Mouse (Mus musculus) stomach, embryonic 16.5 days (tissue): ENCODE data around the gene Cnot11. TPM values are rescaled to one million over a fixed set of nuclear protein-coding genes. Genes with fewer than 3 reads are reported as not detected.

Experiments
- ATAC-seq: fragments of 200-750 bp; cut with Nextera tagmentation; 2 replicates; pipeline ENCODE4 v1.8.0; 2017; ENCODE audit warnings: moderate number of reproducible peaks, moderate TSS enrichment; ENCODE audit not compliant: insufficient read depth, low FRiP score
- H3K27ac ChIP-seq: fragments of 300-500 bp; sonication (generic); 2 replicates; pipeline ENCODE4 v1.5.1; 2014; ENCODE audit warnings: low read length
- H3K27me3 ChIP-seq: fragments of 300-500 bp; sonication (generic); 2 replicates; pipeline ENCODE4 v1.6.1; 2014; ENCODE audit warnings: low read length, control low read depth, mixed read lengths; ENCODE audit not compliant: control insufficient read depth, insufficient read depth
- H3K36me3 ChIP-seq: fragments of 300-500 bp; sonication (generic); 2 replicates; pipeline ENCODE4 v1.6.1; 2014; ENCODE audit warnings: low read length; ENCODE audit not compliant: control insufficient read depth, insufficient read depth
- H3K4me1 ChIP-seq: fragments of 300-500 bp; sonication (generic); 2 replicates; pipeline ENCODE4 v1.6.1; 2014; ENCODE audit warnings: low read length, control low read depth, mixed read lengths; ENCODE audit not compliant: control insufficient read depth, insufficient read depth
- H3K4me2 ChIP-seq: fragments of 300-500 bp; sonication (generic); 2 replicates; pipeline ENCODE4 v1.6.1; 2014; ENCODE audit warnings: low read depth, low read length, mixed read lengths
- H3K4me3 ChIP-seq: fragments of 300-500 bp; sonication (generic); replicated peaks from 2 replicates; pipeline ENCODE4 v1.5.1; 2014; ENCODE audit warnings: mild to moderate bottlenecking, low read length
- H3K9ac ChIP-seq: fragments of 300-500 bp; sonication (generic); 2 replicates; pipeline ENCODE4 v1.6.1; 2014; ENCODE audit warnings: low read length
- H3K9me3 ChIP-seq: fragments of 300-500 bp; sonication (generic); replicated peaks from 2 replicates; pipeline ENCODE4 v1.6.1; 2016; ENCODE audit warnings: low read length, control low read depth; ENCODE audit not compliant: control insufficient read depth
- WGBS: fragments of 180-500 bp; shearing (Covaris S2); extraction: QIAGEN DNeasy Blood & Tissue Kit; methylation state at CpG from one replicate; pipeline ENCODE4 v1.1.7; 2014; 5-methylcytosine and 5-hydroxymethylcytosine counted together
- polyA plus RNA-seq: library from polyadenylated mRNA; unstranded; fragments of >200 nt; fragmentation: Nextera tagmentation; extraction: Ambion mirVana; gene quantifications from 2 replicates; pipeline ENCODE4 v1.2.1, GENCODE M21; 2015

The Cnot11 gene
- polyA plus RNA-seq, 1 experiment from 2014 or later, result 10.5 TPM

DNA sequence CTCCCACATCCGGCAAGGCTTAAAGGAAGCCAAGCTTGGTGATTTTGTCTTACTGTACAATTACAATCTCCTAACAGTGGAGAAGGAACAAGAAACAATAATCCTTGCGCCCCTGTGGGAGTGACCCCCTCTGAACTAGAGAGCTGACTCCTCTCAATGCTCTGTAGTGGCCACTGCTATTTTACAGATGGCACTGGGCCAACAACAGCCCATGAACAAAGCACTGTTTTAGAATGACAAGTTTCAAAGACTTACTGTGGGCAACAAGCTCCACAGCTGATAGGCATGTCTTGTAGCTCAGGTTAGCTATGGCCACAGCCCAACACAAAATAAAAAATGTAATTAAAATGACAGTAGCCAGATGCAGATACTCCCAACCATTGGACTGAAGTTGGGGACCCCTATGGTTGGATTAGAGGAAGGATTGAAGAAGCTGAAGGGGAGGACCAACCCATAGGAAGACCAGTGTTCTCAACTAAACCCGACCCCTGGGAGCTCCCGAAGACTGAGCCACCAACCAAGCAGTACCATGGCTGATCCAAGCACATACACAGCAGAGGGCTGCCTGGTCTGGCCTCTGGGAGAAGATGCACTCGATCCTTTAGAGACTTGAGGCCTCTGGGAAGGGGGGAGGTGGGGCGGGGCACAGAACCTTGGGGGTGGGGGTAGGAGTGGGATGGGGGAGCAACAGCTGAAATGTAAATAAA is 11.5 kb downstream of the Cnot11 start:
- WGBS, result 81% methylated on average over 6 of the region's 6 CpGs
- Histone ChIP-seq H3K4me1 (peaks cover 4% of the 10 kb centered on the region; the same call in 1 of the 2 replicates), H3K27me3 (no peaks in the 10 kb centered on the region), H3K4me3 (no peak overlapping the region), H3K36me3 (peaks cover 10% of the 10 kb centered on the region; the same call in 1 of the 2 replicates), H3K4me2 (no peak overlapping the region), H3K27ac (no peak overlapping the region), H3K9ac (no peak overlapping the region), H3K9me3 (no peaks in the 10 kb centered on the region)
- no peak for ATAC-seq

- Histone ChIP-seq H3K27me3 (no peaks in the 10 kb centered on the region), H3K27ac (no peak overlapping the region), H3K4me1 (peaks cover 4% of the 10 kb centered on the region; the same call in 1 of the 2 replicates), H3K9me3 (no peaks in the 10 kb centered on the region), H3K4me3 (no peak overlapping the region), H3K4me2 (no peak overlapping the region), H3K36me3 (peaks cover 10% of the 10 kb centered on the region; the same call in 1 of the 2 replicates), H3K9ac (no peak overlapping the region)
- ATAC-seq, result no peak
- WGBS, result 49% methylated on average over 2 of the region's 2 CpGs
Observed at GRCm38 (mm10) chr1:39547238-39547637, 12.4 kb downstream of the Cnot11 start.

GRCm38 (mm10) chr1:39549831-39550230 is 15.0 kb downstream of the Cnot11 start:
- peaks cover 6% of the 10 kb centered on the region for H3K36me3 ChIP-seq
- H3K4me2 ChIP-seq, result no peak overlapping the region
- H3K27me3 ChIP-seq, result no peaks in the 10 kb centered on the region
- no peak overlapping the region for H3K27ac ChIP-seq
- no peak overlapping the region for H3K4me3 ChIP-seq
- no peak for ATAC-seq
- H3K9me3 ChIP-seq, result no peaks in the 10 kb centered on the region
- H3K9ac ChIP-seq, result no peak overlapping the region
- WGBS, result 51% methylated on average over 2 of the region's 2 CpGs
- H3K4me1 ChIP-seq, result peaks cover 4% of the 10 kb centered on the region; the same call in 1 of the 2 replicates

- no peak; the same call in 1 of the 2 replicates for ATAC-seq
- WGBS, result 57% methylated on average over 9 of the region's 9 CpGs
- Histone ChIP-seq H3K9ac (no peak overlapping the region), H3K27me3 (no peaks in the 10 kb centered on the region), H3K27ac (peak overlapping the region; percentile 5; the same call in 1 of the 2 replicates), H3K4me3 (no peak overlapping the region), H3K36me3 (peaks cover 9% of the 10 kb centered on the region; the same call in 1 of the 2 replicates), H3K4me2 (no peak overlapping the region), H3K9me3 (no peaks in the 10 kb centered on the region), H3K4me1 (no peaks in the 10 kb centered on the region)
Observed at GRCm38 (mm10) chr1:39555556-39556415, 21.0 kb downstream of the Cnot11 start.

GRCm38 (mm10) chr1:39559009-39559408 is 24.2 kb downstream of the Cnot11 start:
- Histone ChIP-seq H3K4me1 (no peaks in the 10 kb centered on the region), H3K27ac (no peak overlapping the region), H3K9ac (no peak overlapping the region), H3K4me3 (no peak overlapping the region), H3K27me3 (no peaks in the 10 kb centered on the region), H3K4me2 (no peak overlapping the region), H3K36me3 (peaks cover 9% of the 10 kb centered on the region; the same call in 1 of the 2 replicates), H3K9me3 (no peaks in the 10 kb centered on the region)
- WGBS, result 79% methylated on average over 2 of the region's 2 CpGs
- ATAC-seq, result no peak

DNA sequence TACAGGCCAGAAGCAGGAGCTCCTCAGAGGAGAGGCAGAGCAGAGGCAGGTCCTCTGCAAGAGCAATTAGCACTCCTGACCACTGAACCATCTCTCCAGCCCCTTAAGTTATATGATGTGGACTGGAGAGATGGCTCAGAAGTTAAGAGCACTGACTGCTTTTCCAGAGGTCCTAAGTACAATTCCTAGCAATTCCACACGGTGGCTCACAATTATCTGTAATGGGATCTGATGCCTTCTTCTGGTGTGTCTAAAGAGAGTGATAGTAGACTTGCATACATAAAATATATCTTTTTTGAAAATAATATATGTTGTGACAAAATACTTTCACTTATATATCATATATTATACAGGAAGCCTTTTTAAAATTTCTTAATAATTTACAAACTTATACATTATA is 27.1 kb downstream of the Cnot11 start:
- peaks cover 6% of the 10 kb centered on the region; the same call in 1 of the 2 replicates for H3K36me3 ChIP-seq
- ATAC-seq, result no peak
- H3K4me1 ChIP-seq, result no peaks in the 10 kb centered on the region
- H3K9ac ChIP-seq, result no peak overlapping the region
- H3K4me2 ChIP-seq, result no peak overlapping the region
- no peaks in the 10 kb centered on the region for H3K9me3 ChIP-seq
- H3K27me3 ChIP-seq, result no peaks in the 10 kb centered on the region
- H3K4me3 ChIP-seq, result no peak overlapping the region
- 44% methylated on average over 1 of the region's 1 CpGs for WGBS
- H3K27ac ChIP-seq, result no peak overlapping the region

DNA sequence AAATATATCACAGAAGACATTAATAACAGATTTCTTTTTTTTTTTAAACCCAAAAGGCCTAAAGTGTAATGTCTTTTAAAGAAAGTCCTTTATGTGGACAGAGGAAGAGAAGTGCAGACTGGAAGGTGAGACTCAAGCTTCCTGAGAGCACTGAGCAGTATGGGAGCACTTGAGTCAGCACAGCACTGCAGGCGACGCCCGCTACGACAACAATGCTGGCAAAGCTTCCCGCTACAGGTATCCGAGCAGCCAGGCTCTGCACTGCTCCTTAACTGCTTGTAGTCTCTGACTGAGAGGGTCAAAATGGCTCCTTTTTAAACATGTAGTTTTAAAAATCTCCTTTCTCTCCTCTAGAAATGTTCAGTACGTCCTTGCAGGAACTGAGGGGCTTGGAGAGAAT is 28.4 kb downstream of the Cnot11 start:
- Histone ChIP-seq H3K4me3 (no peak overlapping the region), H3K27me3 (no peaks in the 10 kb centered on the region), H3K9ac (no peak overlapping the region), H3K4me1 (no peaks in the 10 kb centered on the region; the same call in 1 of the 2 replicates), H3K36me3 (peaks cover 5% of the 10 kb centered on the region; the same call in 1 of the 2 replicates), H3K4me2 (no peak overlapping the region), H3K27ac (no peak overlapping the region), H3K9me3 (no peaks in the 10 kb centered on the region)
- ATAC-seq, result no peak
- WGBS, result 70% methylated on average over 7 of the region's 7 CpGs

- no peak for ATAC-seq
- H3K4me2 ChIP-seq, result no peak overlapping the region
- H3K4me1 ChIP-seq, result no peaks in the 10 kb centered on the region; the same call in 1 of the 2 replicates
- no peaks in the 10 kb centered on the region for H3K36me3 ChIP-seq
- H3K9me3 ChIP-seq, result no peaks in the 10 kb centered on the region
- H3K27me3 ChIP-seq, result no peaks in the 10 kb centered on the region
- no peak overlapping the region for H3K27ac ChIP-seq
- no peak overlapping the region for H3K9ac ChIP-seq
- H3K4me3 ChIP-seq, result no peak overlapping the region
- 44% methylated on average over 3 of the region's 3 CpGs for WGBS
Observed at GRCm38 (mm10) chr1:39564603-39565002, 29.8 kb downstream of the Cnot11 start.

- H3K36me3 ChIP-seq, result no peaks in the 10 kb centered on the region
- no peak overlapping the region for H3K27ac ChIP-seq
- no peaks in the 10 kb centered on the region; the same call in 1 of the 2 replicates for H3K4me1 ChIP-seq
- no peak overlapping the region for H3K4me2 ChIP-seq
- H3K27me3 ChIP-seq, result no peaks in the 10 kb centered on the region
- no peak for ATAC-seq
- H3K4me3 ChIP-seq, result no peak overlapping the region
- H3K9ac ChIP-seq, result no peak overlapping the region
- no peaks in the 10 kb centered on the region for H3K9me3 ChIP-seq
Observed at GRCm38 (mm10) chr1:39568079-39568478, 33.3 kb downstream of the Cnot11 start.
